Mouse (Mus musculus) v-Abl transformed pro-B cells (cell line): ENCODE data around the gene Ctrb1.

Experiments used
- in situ Hi-C, 2 experiments: fragments of 400-800 bp; cut with MboI; formaldehyde crosslinking; loops; one replicate each; pipeline ENCODE4 v1.15.1; 2025; ENCODE audit not compliant: unreplicated experiment in 2 of 2

Gene Ctrb1

GRCm38 (mm10) chr8:111643264-111644141, 47.3 kb downstream of the Ctrb1 start, which contains the start of gene Zfp1:
Gene Zfp1, plus strand, starts transcription at chr8:111643401.
- in situ Hi-C loops: no loop called here

- in situ Hi-C loops: no loop called here
Observed at GRCm38 (mm10) chr8:111642939-111643263, 47.9 kb downstream of the Ctrb1 start.

- in situ Hi-C loops: no loop called here
Observed at GRCm38 (mm10) chr8:111642496-111642895, 48.3 kb downstream of the Ctrb1 start.

- in situ Hi-C loops: no loop called here
Observed at GRCm38 (mm10) chr8:111641064-111641463, 49.7 kb downstream of the Ctrb1 start.

GRCm38 (mm10) chr8:111638086-111638485, 52.7 kb downstream of the Ctrb1 start:
- in situ Hi-C loops: no loop called here
